Mouse (Mus musculus): ENCODE data around the gene Lrrc43.

Gene Lrrc43

DNA sequence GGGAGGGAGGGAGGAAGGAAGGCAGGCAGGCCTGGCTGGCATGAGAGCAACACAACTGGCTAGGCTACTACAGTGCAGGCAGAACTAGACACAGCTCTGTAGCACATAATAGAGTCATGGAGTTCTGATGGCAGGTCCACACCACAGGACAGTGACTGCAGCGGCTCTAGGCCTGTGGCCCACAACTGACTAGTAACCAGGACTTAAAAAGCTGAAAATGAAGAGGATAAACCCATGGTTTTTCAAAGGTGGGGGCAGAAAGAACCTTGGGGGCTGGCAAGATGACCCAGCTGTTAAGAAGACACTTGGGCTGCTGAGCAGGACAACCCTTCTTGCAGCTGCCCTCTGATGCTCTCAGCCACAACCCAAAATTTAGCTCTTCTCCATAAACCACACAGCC lies 32.5 kb downstream of the Lrrc43 start:
- DNase-seq = no peak

DNA sequence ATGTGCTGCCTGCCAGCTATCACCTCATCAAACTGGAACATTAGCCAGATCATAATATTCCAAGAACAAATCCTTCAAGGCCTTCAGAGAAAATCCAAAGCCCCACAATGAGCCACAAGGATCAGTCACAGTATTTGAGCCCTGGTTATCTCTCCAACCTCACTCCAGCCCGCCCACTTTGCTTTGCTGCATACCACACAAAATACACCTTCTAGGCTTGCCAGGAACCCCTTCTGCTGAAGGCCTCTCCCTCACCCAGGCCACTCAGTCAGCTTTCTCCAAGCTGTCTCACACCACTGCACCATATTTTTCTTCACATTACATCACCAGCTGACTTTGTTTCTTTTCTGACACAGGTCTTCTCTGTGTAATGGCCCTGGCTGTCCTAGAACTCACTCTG lies 33.1 kb downstream of the Lrrc43 start:
- DNase-seq = no peak

DNA sequence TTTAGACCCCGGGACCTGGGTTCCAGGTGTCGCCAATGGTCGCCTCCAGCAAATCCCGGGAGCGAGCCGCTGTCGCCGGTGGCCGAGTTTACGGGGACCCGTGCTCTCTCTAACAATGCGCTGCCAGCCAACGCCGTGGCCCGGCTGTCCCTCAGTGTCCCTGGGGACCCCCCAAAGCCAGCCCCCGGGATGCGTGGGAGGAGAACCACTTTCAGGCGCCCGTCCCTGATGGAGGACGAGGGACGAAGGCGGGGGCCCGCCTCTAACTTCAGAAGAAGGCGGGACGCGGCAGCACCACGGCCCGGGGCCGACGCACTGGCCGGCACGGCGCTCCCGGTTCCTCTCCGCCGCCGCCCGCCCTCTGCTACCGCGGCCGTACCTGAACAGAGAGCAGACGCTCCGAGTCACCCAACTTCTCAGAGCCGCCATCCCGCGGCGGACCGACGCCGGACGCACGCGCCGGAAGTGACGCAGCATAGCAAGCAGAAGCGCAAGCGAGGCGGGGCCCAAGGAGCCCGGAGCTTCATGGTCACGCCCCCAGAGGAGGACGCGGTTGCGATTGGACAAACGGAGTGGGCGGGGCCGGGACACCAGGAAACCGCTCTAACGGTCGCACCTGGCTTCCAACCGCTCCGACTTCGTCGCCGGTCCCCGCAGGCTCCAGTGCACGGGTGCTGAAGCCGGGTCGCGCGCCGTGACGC lies 34.7 kb downstream of the Lrrc43 start, which contains the start of gene Diablo:
TSS of gene Diablo (minus strand) at position 485 of the 701 bp plus-strand sequence.
- peak; percentile 98 for DNase-seq

DNA sequence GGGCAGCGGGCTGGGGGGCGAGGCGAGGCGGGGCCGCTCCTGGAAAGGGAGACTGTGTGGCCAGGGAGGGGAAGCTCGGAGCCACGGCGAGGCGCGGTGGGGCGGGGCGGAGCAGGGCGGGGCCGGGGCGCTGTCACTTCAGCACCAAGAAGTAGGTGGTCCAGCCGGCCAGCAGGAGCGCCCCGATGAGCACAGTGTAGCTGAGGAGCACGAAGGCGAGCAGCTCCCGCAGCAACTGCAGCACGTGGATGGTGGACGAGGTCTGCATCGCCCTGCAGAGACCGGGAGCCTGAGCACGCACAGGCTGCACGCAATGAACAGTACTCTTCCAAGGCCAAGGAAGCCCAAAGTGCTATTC lies 35.3 kb downstream of the Lrrc43 start:
- DNase-seq = no peak

DNA sequence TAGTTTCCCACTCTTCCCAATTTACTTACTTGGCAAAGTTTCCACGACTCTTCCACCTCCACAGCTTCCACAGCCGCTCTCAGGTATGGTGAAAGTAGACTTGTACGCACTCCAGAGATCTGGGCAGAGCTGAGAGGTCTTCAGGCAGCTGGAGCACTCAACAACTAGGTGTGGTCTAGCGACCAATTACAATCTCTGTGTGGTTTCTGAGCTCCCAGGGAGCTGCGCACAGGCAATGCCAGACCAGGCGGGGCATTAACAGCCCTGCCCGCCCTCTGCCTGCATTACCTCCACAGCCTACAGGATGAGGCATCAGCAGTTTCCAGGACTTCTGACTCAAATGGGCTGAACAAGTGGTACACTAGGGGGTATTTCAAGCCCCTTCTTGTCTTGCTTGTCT lies 36.2 kb downstream of the Lrrc43 start, which contains the start of gene Gm49027:
TSS of gene Gm49027 (minus strand) at position 208 of the 400 bp plus-strand sequence.
- no peak for DNase-seq

DNA sequence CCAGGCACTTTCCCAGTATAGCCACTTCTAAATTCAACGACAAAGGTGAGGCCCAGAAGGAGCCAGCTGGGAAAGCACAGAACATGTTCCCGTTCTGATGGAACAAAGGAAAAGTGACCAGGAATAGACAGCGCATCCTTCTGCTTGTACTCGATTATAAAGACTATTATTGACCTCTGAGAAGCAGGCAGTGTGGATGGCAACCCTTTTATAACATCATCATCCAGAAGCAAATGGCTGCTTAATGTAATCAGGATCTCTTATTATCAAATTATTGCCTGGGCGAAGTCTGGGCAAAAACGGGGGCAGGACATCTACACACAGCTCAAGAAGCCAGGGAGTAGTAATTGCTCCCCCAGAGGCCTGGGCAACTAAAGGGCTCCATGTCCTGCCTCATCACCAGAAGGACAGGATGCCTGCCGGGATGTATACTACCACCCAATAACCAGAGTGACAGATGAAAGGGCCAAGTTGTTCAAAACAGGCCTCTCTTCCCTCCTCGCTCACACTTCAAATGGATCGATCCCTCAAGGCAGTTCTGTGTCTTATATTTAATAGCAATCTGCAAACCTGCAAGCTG lies 36.9 kb downstream of the Lrrc43 start:
- no peak for DNase-seq

DNA sequence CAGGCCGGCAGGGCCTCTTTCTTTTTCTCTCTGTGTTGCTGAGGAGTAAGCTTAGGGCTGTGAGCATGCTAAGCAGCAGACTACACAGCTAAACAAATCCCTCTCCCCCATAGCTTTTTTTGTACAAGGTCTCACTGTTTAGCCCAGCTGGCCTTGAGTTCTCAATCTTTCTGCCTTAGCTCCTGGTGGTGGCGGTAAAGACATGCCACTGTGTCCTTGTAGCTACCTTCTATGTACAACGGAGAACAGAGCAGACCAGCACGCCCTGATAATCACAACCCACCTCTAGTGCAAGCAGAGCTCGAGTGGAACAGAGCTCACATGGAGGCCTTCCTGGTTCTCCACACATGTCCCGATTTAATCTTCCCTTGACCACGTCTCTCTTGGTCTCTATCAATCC lies 39.5 kb downstream of the Lrrc43 start:
- DNase-seq = no peak

DNA sequence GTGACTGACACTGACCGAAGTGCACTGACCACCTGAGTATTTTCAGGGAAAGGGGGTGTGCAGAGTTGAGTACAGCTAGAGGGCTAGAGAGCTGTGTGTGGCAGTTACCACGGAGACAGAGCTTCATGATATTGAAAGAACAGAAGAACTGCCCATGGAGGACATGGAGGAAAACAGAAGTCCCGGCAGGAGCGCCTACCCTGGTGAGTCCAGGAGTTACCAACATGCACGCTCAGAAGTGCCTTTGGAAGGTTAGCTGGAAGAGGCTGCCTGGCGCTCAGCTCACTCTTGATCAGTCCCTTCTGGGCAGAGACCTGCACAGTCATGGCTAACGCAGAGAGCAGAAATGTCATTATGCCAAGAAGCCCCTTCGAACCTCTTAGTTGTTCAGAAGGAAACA lies 41.0 kb downstream of the Lrrc43 start:
- DNase-seq = no peak

DNA sequence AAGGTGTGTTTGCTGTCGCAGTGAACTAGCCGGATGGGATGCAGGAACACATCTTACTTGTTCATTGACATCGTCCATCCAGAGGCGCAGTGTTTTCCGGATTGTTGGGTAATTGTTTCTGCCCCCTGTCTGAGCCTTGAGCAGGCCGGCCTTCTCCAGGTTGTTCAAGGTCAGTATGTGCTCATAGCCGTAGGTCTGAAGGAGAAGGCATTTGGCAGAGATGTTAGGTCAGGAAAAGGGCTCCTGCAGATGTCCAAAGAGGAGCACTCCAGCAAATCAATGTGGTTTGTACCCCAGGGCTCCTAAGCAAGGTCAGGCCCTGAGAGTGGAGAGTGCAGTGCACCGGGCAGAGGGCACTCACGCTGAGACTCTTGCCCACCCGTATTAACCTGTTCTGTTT lies 44.7 kb downstream of the Lrrc43 start:
- no peak for DNase-seq

DNA sequence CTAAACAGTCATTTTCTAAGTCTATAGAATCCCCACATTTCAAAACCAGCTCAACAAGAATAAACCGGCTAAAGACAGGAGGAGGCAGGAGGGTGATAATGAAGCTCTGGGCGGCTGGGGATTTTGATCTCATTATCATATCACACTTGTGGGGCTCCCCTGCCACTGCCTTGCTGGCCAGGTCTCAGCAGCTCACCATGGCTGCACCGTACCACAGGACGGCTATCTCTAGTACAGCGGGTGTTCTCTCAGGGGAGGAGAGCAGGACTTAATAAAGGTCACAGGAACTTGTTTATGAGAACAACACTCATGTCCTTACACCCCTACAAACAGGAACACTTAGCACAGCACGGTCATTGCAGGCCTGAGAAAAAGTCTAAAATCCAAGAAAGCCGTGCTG lies 66.6 kb downstream of the Lrrc43 start:
- no peak for DNase-seq

DNA sequence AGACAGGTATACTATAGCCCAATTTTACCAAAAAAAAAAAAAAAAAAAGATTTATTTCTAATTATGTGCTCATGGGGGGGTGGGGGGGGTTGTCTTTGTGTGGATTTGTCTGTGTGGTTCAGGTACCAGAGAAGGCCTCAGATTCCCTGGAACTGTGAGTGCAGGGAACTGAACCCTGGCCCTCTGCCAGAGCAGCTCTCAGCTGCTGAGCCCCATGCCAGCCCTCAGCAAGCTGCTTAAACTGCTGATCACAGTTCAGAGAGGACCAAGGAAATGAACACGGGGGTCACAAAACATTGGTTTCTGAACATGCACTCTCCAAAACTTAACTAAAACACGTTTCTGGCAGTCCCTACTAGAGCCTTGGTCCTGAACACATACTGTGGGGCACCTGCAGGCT lies 67.3 kb downstream of the Lrrc43 start:
- peak; percentile 12 for DNase-seq

Measured in lung, postnatal 14 days (tissue).